ENCODE assay signal across 16 mouse cellular contexts in the genomic region with DNA sequence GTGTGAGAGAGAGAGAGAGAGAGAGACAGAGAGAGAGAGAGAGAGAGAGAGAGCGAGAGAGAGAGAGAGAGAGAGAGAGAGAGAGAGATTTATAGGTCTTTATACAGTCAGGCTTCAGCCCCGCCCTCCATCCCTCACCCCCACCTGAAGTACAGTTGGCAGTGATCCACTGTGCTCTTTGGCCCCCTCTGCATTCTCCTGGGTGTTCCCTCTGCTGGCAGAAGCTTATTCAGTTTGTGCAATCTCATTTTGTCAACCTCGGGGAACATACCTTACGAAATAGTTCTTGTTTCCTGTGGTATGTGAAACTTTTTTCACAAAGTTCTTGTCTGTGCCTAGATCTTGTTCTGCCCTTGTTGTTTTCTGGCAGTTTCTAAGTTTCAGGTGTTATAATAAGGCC. TPM values are rescaled to one million over a fixed set of nuclear protein-coding genes. Genes with fewer than 3 reads are reported as not detected.
DNase-seq lines count a peak whose midpoint lies in the region; ATAC-seq and TF ChIP-seq lines count a peak whose summit lies in the region.
"Had no signal": no experiment of that assay in that cellular context is flagged by ENCODE, and none has a peak within 500 bp of the region (broad histone marks: within the 10 kb centered on the region; RNA-seq: fewer than 3 reads in every experiment).

No protein-coding gene starts in this region.

- no peaks in the 10 kb centered on the region for H3K36me3 ChIP-seq in kidney, adult 2 months (ENCODE audit: control insufficient read depth, insufficient read depth, low read length)
- no peaks in the 10 kb centered on the region for H3K36me3 ChIP-seq in kidney, embryonic 15.5 days
- H3K36me3 ChIP-seq in liver, embryonic 14.5 days (replicated peaks; ENCODE audit: control insufficient read depth, insufficient read depth, low read depth), result no peaks in the 10 kb centered on the region
- no peaks in the 10 kb centered on the region for H3K36me3 ChIP-seq in midbrain, embryonic 11.5 days (ENCODE audit: control insufficient read depth, insufficient read depth, low read length)
- H3K36me3 ChIP-seq: embryonic facial prominence, embryonic 12.5 days had no signal

- H3K27ac ChIP-seq in kidney, adult 2 months (ENCODE audit: insufficient read depth, low read depth, low read length), result no peak overlapping the region
- no peak overlapping the region for H3K27ac ChIP-seq in kidney, embryonic 15.5 days
- H3K27ac ChIP-seq in liver, embryonic 14.5 days, result no peak overlapping the region
- H3K27ac ChIP-seq in midbrain, embryonic 11.5 days (ENCODE audit: low read depth, low read length), result no peak overlapping the region
- H3K27ac ChIP-seq: embryonic facial prominence, embryonic 12.5 days; macrophage had no signal

- no peak overlapping the region for H3K9ac ChIP-seq in kidney, embryonic 15.5 days
- no peak overlapping the region for H3K9ac ChIP-seq in liver, embryonic 14.5 days (replicated peaks)
- no peak overlapping the region for H3K9ac ChIP-seq in midbrain, embryonic 11.5 days (ENCODE audit: low read length)
- H3K9ac ChIP-seq: embryonic facial prominence, embryonic 12.5 days had no signal

- peak; percentile 11 for DNase-seq in kidney, adult 2 months
- peak in 2 of 3 experiments; percentile 22 to 24 for DNase-seq in liver, embryonic 14.5 days (ENCODE audit: low read depth in 3 of 3, low spot score in 3 of 3)
- DNase-seq in frontal cortex, postnatal 25 days (ENCODE audit: low spot score in 2 of 2), result no peak
- no peak for DNase-seq in cerebellum, postnatal 4 days (ENCODE audit: low spot score in 2 of 2)
- no peak for DNase-seq in midbrain, embryonic 11.5 days (ENCODE audit: low spot score, missing footprints)
- DNase-seq: cerebellum, adult 11-12 months; heart, postnatal 10 days; right cerebral cortex, postnatal 25 days had no signal

- no peak for ATAC-seq in kidney, embryonic 15.5 days (replicated peaks; ENCODE audit: low FRiP score)
- peak; percentile 80 to 86 for ATAC-seq in hematopoietic stem cell, adult 5-6 weeks (replicated peaks in 1 of 2; ENCODE audit: insufficient read depth in 1 of 2, low FRiP score in 2 of 2, low TSS enrichment in 1 of 2, low read depth in 1 of 2, poor library complexity in 2 of 2, severe bottlenecking in 2 of 2)
- peak; percentile 80 for ATAC-seq in liver, embryonic 14.5 days (ENCODE audit: insufficient read depth)
- peak; percentile 73 for ATAC-seq in megakaryocyte, adult 5-6 weeks (ENCODE audit: poor library complexity, severe bottlenecking)
- ATAC-seq in midbrain, embryonic 11.5 days (ENCODE audit: low FRiP score), result no peak

- H3K27me3 ChIP-seq in kidney, adult 2 months (replicated peaks; ENCODE audit: control insufficient read depth, insufficient read depth, low read length), result no peaks in the 10 kb centered on the region
- no peaks in the 10 kb centered on the region for H3K27me3 ChIP-seq in kidney, embryonic 15.5 days
- no peaks in the 10 kb centered on the region for H3K27me3 ChIP-seq in liver, embryonic 14.5 days (ENCODE audit: control insufficient read depth, insufficient read depth, low read length)
- no peaks in the 10 kb centered on the region for H3K27me3 ChIP-seq in midbrain, embryonic 11.5 days (ENCODE audit: control insufficient read depth, insufficient read depth, low read length)
- H3K27me3 ChIP-seq: CH12.LX; embryonic facial prominence, embryonic 12.5 days had no signal

- H3K4me3 ChIP-seq in kidney, adult 2 months (ENCODE audit: insufficient read depth, low read depth, low read length), result no peak overlapping the region
- H3K4me3 ChIP-seq in kidney, embryonic 15.5 days (replicated peaks), result no peak overlapping the region
- H3K4me3 ChIP-seq in liver, embryonic 14.5 days (ENCODE audit: insufficient read depth in 1 of 2, low read depth in 2 of 2, low read length in 2 of 2), result no peak overlapping the region
- H3K4me3 ChIP-seq in midbrain, embryonic 11.5 days (ENCODE audit: low read depth, low read length), result no peak overlapping the region
- H3K4me3 ChIP-seq: embryonic facial prominence, embryonic 12.5 days had no signal

- no peak for TF ChIP-seq EP300 in liver, embryonic 14.5 days (IDR thresholded peaks at IDR 0.05; ENCODE audit: low read depth)

- no peak overlapping the region for H3K4me2 ChIP-seq in kidney, embryonic 15.5 days
- H3K4me2 ChIP-seq in liver, embryonic 14.5 days (ENCODE audit: low read depth), result no peak overlapping the region
- H3K4me2 ChIP-seq in midbrain, embryonic 11.5 days, result no peak overlapping the region
- H3K4me2 ChIP-seq: embryonic facial prominence, embryonic 12.5 days had no signal

- 16% methylated on average over 3 of the region's 4 CpGs for WGBS in kidney, adult 2 months
- 54% methylated on average over 3 of the region's 4 CpGs for WGBS in kidney, embryonic 15.5 days
- WGBS in liver, embryonic 14.5 days (ENCODE audit: insufficient replicate concordance), result 19% methylated on average over 3 of the region's 4 CpGs
- WGBS in midbrain, embryonic 11.5 days, result 79% methylated on average over 4 of the region's 4 CpGs

- H3K9me3 ChIP-seq in kidney, embryonic 15.5 days (replicated peaks), result no peaks in the 10 kb centered on the region
- H3K9me3 ChIP-seq in liver, embryonic 14.5 days (ENCODE audit: control insufficient read depth, low read length), result no peaks in the 10 kb centered on the region
- H3K9me3 ChIP-seq in midbrain, embryonic 11.5 days (ENCODE audit: control insufficient read depth, low read length), result no peaks in the 10 kb centered on the region; the same call in 1 of the 2 replicates
- H3K9me3 ChIP-seq: embryonic facial prominence, embryonic 12.5 days had no signal

- TF ChIP-seq POLR2A in kidney, adult 2 months (IDR thresholded peaks at IDR 0.05; ENCODE audit: low read depth, low read length), result no peak

- H3K4me1 ChIP-seq in kidney, adult 2 months (ENCODE audit: control insufficient read depth, insufficient read depth, low read length), result no peaks in the 10 kb centered on the region
- no peaks in the 10 kb centered on the region for H3K4me1 ChIP-seq in kidney, embryonic 15.5 days
- H3K4me1 ChIP-seq in liver, embryonic 14.5 days (replicated peaks; ENCODE audit: control insufficient read depth in 2 of 2, insufficient read depth in 2 of 2, low read length in 1 of 2), result no peaks in the 10 kb centered on the region
- H3K4me1 ChIP-seq in midbrain, embryonic 11.5 days (ENCODE audit: control insufficient read depth, insufficient read depth, low read length), result no peaks in the 10 kb centered on the region
- H3K4me1 ChIP-seq: embryonic facial prominence, embryonic 12.5 days had no signal

- TF ChIP-seq CTCF in kidney, adult 2 months (conservative IDR thresholded peaks at IDR 0.05; ENCODE audit: insufficient read depth, insufficient read length, low read depth, low read length), result no peak
- TF ChIP-seq CTCF in liver, embryonic 14.5 days (IDR thresholded peaks at IDR 0.05; ENCODE audit: low read depth), result peak; percentile 32

RNA-seq across cellular contexts. Expression of a gene that starts 3.5 kb away (rescaled TPM):
- not detected in 2 replicates for polyA plus RNA-seq in kidney, adult 2 months (2012; rRNA removed)
- 0.09 TPM in 1 of 2 replicates, not detected in the other for polyA plus RNA-seq in kidney, embryonic 15.5 days (2015; fragmentation: Nextera tagmentation; extraction: Ambion mirVana)
- not detected in 2 replicates for total RNA-seq in hematopoietic stem cell, adult 5-6 weeks (2017)
- not detected in 2 replicates for polyA plus RNA-seq in liver, embryonic 14.5 days (2012; rRNA removed)
- polyA plus RNA-seq in liver, embryonic 14.5 days (2014; fragmentation: Nextera tagmentation; extraction: Ambion mirVana), result not detected in 2 replicates
- not detected in 2 replicates for total RNA-seq in megakaryocyte, adult 5-6 weeks (2015)
- total RNA-seq in megakaryocyte, adult 5-6 weeks (2017), result not detected in 2 replicates
- not detected in 2 replicates for polyA plus RNA-seq in midbrain, embryonic 11.5 days (2014; fragmentation: Nextera tagmentation; extraction: Ambion mirVana)
- total RNA-seq: CH12.LX; heart, postnatal 10 days; layer of hippocampus, adult 18-20 months had no signal
- polyA plus RNA-seq: frontal cortex, adult 2 months; macrophage had no signal

Comparison
In these comparisons a context has a peak if more than half of its experiments do, and no peak if none do; other contexts are left out.
1. DNase-seq: peak in kidney, adult 2 months (single experiment) and liver, embryonic 14.5 days (2 of 3); none in frontal cortex, postnatal 25 days (0 of 2), cerebellum, postnatal 4 days (0 of 2) and midbrain, embryonic 11.5 days (single experiment).
2. ATAC-seq: peak in hematopoietic stem cell, adult 5-6 weeks (2 of 2), liver, embryonic 14.5 days (single experiment) and megakaryocyte, adult 5-6 weeks (single experiment); none in kidney, embryonic 15.5 days (single experiment) and midbrain, embryonic 11.5 days (single experiment).